Mouse (Mus musculus): ENCODE data around the gene Trak1.

DNA sequence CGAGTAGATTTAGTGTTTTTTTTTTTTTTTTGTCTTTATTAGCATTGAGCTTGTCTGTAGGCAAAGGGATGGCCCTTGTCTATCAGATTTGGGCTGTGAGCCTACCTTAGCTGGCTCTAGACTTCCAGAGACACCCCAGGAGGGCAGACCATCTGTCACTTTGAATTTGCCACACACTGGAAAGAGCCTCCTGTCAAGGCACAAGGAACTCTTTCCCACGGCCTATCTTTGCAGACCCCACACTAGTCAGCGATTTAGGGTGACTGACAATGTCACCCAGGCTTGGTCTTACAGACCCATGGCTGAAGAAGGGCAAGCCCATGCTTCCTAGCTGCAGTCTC lies 147.0 kb downstream of the Trak1 start:
- no peak for TF ChIP-seq CTCF (IDR thresholded peaks at IDR 0.05; ENCODE audit: low read depth)
- no peak for TF ChIP-seq EP300 (IDR thresholded peaks at IDR 0.05; ENCODE audit: low read depth)

Data from liver, postnatal 0 days (tissue).